8 mouse cellular contexts compared by ENCODE assay signal in genomic region chr16:16559016-16559877, GRCm38 (mm10). TPM values are rescaled to one million over a fixed set of nuclear protein-coding genes. Genes with fewer than 3 reads are reported as not detected.
DNase-seq lines count a peak whose midpoint lies in the region; ATAC-seq and TF ChIP-seq lines count a peak whose summit lies in the region.

No protein-coding gene starts in this region.

- no peak overlapping the region for H3K4me3 ChIP-seq in intestine, postnatal 0 days (ENCODE audit: low read depth, low read length)
- H3K4me3 ChIP-seq in neural tube, embryonic 11.5 days (ENCODE audit: low read depth, low read length), result peak overlapping the region; percentile 45

- 52% methylated on average over 3 of the region's 3 CpGs for WGBS in intestine, postnatal 0 days
- 15% methylated on average over 3 of the region's 3 CpGs for WGBS in neural tube, embryonic 11.5 days

- H3K4me2 ChIP-seq in intestine, postnatal 0 days (replicated peaks; ENCODE audit: low read depth), result no peak overlapping the region; the same call in 1 of the 2 replicates
- peak overlapping the region; percentile 49 for H3K4me2 ChIP-seq in neural tube, embryonic 11.5 days (ENCODE audit: low read depth)

- H3K9ac ChIP-seq in intestine, postnatal 0 days (ENCODE audit: low read depth, low read length), result no peak overlapping the region
- peak overlapping the region; percentile 58 for H3K9ac ChIP-seq in neural tube, embryonic 11.5 days (ENCODE audit: low read length)

- peak overlapping the region; percentile 21; the same call in 1 of the 2 replicates for H3K27ac ChIP-seq in intestine, postnatal 0 days (ENCODE audit: low read depth, low read length)
- H3K27ac ChIP-seq in neural tube, embryonic 11.5 days (ENCODE audit: low read depth, low read length), result peak overlapping the region; percentile 93

- DNase-seq in layer of hippocampus, adult 11-12 months (ENCODE audit: low spot score), result peak; percentile 25
- DNase-seq in layer of hippocampus, postnatal 25 days (ENCODE audit: extremely low spot score in 1 of 2, low spot score in 1 of 2), result no peak
- DNase-seq in embryo, embryonic 11 days, result peak; percentile 47
- DNase-seq in neural tube, embryonic 11.5 days (ENCODE audit: low spot score), result peak; percentile 43
- no peak for DNase-seq in adrenal gland, postnatal 14 days
- DNase-seq in adrenal gland, adult 18-20 months (ENCODE audit: low spot score in 2 of 2), result no peak

- no peaks in the 10 kb centered on the region for H3K36me3 ChIP-seq in intestine, postnatal 0 days (ENCODE audit: control insufficient read depth, insufficient read depth)
- no peaks in the 10 kb centered on the region for H3K36me3 ChIP-seq in neural tube, embryonic 11.5 days (ENCODE audit: control insufficient read depth, insufficient read depth, low read length)

- no peak for ATAC-seq in intestine, postnatal 0 days
- ATAC-seq in neural tube, embryonic 11.5 days (ENCODE audit: insufficient read depth, low FRiP score, low TSS enrichment), result peak; percentile 67
- ATAC-seq in monocyte, adult 5-6 weeks (replicated peaks; ENCODE audit: insufficient number of reproducible peaks, low FRiP score, low TSS enrichment, poor library complexity, severe bottlenecking), result no peak

- no peaks in the 10 kb centered on the region for H3K27me3 ChIP-seq in intestine, postnatal 0 days (replicated peaks; ENCODE audit: control insufficient read depth, insufficient read depth, low read length)
- H3K27me3 ChIP-seq in neural tube, embryonic 11.5 days (ENCODE audit: control insufficient read depth, insufficient read depth, low read length), result no peaks in the 10 kb centered on the region

- TF ChIP-seq CTCF in intestine, postnatal 0 days (IDR thresholded peaks at IDR 0.05; ENCODE audit: low read depth), result no peak

- H3K9me3 ChIP-seq in intestine, postnatal 0 days (ENCODE audit: control insufficient read depth), result no peaks in the 10 kb centered on the region
- no peaks in the 10 kb centered on the region for H3K9me3 ChIP-seq in neural tube, embryonic 11.5 days (ENCODE audit: control insufficient read depth, low read length)

- no peaks in the 10 kb centered on the region; the same call in 1 of the 2 replicates for H3K4me1 ChIP-seq in intestine, postnatal 0 days (replicated peaks; ENCODE audit: control insufficient read depth, insufficient read depth, low read length)
- no peaks in the 10 kb centered on the region; the same call in 1 of the 2 replicates for H3K4me1 ChIP-seq in neural tube, embryonic 11.5 days (ENCODE audit: control insufficient read depth, insufficient read depth, low read length)

RNA-seq across cellular contexts. Expression of gene Fgd4, which starts 41.1 kb away (rescaled TPM):
- total RNA-seq in layer of hippocampus, postnatal 25 days (2021), result 10 to 100 TPM; 48.0 to 53.3 TPM
- 6.9 and 8.7 TPM in 2 replicates for polyA plus RNA-seq in intestine, postnatal 0 days (2015; fragmentation: Nextera tagmentation; extraction: Ambion mirVana)
- 18.3 and 18.9 TPM in 2 replicates for polyA plus RNA-seq in neural tube, embryonic 11.5 days (2014; fragmentation: Nextera tagmentation; extraction: Ambion mirVana)
- total RNA-seq in adrenal gland, postnatal 14 days (2021), result 17.8 and 21.4 TPM in 2 replicates
- 10 to 100 TPM; 11.2 to 12.9 TPM for total RNA-seq in adrenal gland, adult 18-20 months (2021)
- 109 to 116 TPM (median 115 TPM) in 3 replicates for total RNA-seq in monocyte, adult 5-6 weeks (2017)

Comparison
In these comparisons a context has a peak if more than half of its experiments do, and no peak if none do; other contexts are left out.
1. DNase-seq: peak in layer of hippocampus, adult 11-12 months (single experiment), embryo, embryonic 11 days (single experiment) and neural tube, embryonic 11.5 days (single experiment); none in layer of hippocampus, postnatal 25 days (0 of 2), adrenal gland, postnatal 14 days (single experiment) and adrenal gland, adult 18-20 months (0 of 2).